Mouse (Mus musculus) layer of hippocampus, postnatal 14 days (tissue): Measurements from ENCODE around the gene Large1. TPM values are rescaled to one million over a fixed set of nuclear protein-coding genes. Genes with fewer than 3 reads are reported as not detected.

Experiments used
- DNase-seq, 2 experiments: peaks; one replicate each; pipeline ENCODE4 v3.0.0; 2021 to 2022; ENCODE audit warnings: low spot score in 2 of 2, mixed read lengths in 1 of 2
- microRNA-seq, 2 experiments: library from miRNA; unstranded; fragments of <30 nt; microRNA quantifications; one replicate each; pipeline ENCODE4 v1.2.0; 2021
- total RNA-seq, 2 experiments: library from RNA; stranded (reverse); gene quantifications; 2 replicates each; pipeline ENCODE4 v1.2.3; 2021

The Large1 gene
- total RNA-seq, 2 experiments from 2014 or later, result 146 to 155 TPM

DNA sequence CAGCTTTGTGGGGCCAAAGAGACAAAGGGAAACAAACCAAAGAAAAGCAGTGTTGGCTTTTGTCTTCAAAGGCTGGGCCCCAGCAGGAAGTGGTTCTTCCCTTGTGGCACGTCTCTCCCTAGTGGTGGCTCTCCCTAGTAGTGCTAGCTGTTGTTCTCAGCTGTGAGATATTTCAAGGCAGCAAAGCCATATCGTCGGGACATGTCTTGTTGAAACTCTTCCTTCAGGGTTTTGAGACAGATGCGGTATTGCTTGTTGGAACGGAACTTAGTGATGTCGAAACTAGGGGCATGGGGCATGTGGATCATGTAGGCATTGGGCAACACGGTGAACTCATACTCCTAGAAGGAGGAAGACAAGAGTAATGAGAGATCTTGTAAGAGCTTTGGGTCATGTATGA is 537.7 kb downstream of the Large1 start:
- DNase-seq, result no peak

DNA sequence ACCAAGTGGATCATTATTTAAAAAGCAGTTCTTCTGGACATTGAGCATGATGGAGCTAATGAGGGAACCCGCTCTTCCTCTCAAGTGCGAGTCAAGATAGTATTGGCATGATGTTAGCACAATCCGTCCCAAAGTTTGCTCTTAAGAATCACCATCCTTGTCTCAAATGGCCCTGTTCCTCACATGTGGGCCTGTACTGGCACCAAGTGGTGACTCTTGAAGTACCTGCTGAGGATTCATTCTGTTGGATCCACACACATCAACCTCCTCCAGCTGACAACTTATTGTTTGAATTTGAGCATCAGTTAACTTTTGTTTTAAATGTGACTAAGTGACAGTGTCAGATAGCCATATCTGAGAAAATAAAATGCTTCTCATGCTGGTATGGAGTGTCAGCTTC is 540.6 kb downstream of the Large1 start:
- DNase-seq, result no peak

DNA sequence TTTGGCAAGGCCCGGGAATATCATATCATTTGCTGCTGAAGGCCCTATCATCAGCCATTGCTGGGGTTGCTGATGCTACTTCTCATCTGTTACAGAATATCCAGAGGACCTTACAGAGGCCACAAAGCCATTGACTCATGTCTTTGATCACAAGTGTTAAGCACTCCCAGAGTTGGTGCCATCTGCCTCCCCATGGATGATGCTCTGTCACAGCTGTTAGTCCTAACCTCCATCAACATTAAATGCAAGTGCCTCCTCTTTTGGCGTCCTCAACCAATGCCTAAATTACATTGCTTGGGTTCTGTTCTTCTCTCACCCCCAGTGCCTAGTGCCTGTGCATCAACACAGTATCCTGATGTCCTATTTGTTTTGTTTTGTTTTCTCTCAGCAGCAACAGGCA is 551.8 kb downstream of the Large1 start:
- DNase-seq, result no peak

DNA sequence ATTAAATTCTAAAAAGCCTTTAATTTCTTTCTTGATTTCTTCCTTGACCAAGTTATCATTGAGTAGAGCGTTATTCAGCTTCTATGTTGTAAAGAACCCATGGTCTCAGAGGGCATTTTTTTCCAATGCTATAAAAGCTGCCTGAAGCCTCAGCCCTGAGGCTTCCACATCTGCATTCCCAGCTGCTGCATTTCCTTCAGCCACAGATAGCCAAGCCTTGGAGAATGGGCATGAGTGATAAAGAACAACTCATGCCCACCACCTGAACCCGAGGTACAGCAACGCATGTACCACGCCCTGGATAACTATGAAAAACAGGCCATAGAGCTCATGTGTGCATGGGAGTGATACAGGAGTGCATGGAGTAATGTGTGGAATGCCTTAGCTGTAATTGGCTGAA is 572.7 kb downstream of the Large1 start:
- no peak for DNase-seq

DNA sequence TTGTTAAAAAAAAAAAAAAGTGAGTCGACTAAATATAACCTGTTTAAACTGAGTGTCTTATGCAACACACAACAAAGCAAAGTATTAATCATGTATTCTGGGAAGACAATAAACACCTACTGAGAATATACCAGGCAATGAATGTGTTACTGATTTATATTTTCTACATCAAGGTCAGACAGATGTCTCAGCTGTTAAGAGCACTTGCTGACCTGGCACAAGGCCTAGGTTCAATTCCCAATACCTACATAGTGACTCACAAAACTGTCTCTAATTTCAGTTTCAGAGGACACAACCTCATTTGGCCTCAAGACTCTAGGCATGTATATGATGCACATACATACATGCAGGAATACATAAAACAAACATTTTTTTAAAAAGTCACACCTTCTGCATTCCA is 575.5 kb downstream of the Large1 start:
- no peak for DNase-seq

DNA sequence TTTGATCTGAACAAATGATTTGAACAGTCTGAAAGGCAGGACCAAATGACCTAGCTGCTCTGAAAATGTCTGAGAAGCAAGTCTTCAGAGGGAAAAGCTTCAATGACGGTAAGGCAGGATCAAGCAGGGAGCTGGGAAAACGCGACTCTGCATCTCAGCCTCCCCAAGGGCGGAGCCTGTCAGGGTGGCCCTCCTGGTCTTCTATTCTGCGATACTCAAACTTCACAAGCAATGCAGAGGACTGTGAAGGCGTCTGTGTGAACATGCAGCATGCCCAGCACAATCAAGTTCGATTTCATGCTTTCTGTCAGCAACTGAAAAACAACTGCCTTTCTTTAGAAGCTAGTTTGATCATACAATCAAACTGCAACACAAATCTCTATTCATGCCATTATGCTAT is 586.6 kb downstream of the Large1 start:
- DNase-seq, result no peak

DNA sequence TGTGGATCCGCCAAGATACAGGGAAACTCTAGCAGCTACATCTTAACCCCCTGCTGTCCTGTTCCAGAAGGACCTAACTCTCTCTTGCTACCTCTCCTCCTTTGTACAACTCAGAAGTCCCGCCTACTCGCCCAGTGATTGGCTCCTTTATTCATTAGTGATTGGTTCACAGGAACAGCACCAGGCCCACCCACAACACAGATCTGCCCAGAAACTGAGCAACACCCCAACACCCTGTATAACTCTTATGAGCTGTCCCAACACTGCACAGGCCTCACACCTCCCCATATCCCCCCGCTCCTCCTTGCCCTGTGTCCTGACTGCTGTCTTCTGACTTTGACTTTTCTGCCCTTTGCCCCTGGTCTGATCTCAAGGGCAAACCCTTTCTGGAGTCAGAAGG is 587.6 kb downstream of the Large1 start:
- DNase-seq, result no peak

Small RNAs within 50 kb of the gene (microRNA-seq; reads per million reads assigned to microRNA genes)
- 0 to 0.45 reads per million in 2 experiments for gene Mir28b
